Mouse (Mus musculus) urinary bladder, postnatal 4 days (tissue): ENCODE measurements around the gene Nckap5.

Experiments used
- DNase-seq, 2 experiments: peaks; one replicate each; pipeline ENCODE4 v3.0.0; 2021 to 2022; ENCODE audit warnings: low spot score in 2 of 2

Nckap5 gene

DNA sequence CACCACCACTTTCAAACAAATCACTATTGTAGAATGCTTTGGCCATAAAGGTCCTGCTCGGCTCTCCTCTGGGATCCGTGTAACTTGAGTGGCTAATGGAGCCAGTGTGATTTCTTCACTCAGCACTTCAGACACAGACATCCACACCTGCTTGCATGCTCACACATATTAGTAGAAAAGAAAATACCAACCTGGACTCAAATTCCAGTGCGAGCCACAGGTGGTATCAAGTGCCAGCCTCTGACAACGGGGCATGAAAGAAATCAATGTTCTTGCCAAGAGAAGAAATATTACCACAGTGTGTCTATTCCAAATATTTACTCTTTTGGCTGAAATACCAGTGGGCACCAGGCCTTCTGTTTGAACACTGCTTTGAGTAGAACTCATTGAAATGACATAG, 208.6 kb downstream of the Nckap5 start:
- no peak for DNase-seq

DNA sequence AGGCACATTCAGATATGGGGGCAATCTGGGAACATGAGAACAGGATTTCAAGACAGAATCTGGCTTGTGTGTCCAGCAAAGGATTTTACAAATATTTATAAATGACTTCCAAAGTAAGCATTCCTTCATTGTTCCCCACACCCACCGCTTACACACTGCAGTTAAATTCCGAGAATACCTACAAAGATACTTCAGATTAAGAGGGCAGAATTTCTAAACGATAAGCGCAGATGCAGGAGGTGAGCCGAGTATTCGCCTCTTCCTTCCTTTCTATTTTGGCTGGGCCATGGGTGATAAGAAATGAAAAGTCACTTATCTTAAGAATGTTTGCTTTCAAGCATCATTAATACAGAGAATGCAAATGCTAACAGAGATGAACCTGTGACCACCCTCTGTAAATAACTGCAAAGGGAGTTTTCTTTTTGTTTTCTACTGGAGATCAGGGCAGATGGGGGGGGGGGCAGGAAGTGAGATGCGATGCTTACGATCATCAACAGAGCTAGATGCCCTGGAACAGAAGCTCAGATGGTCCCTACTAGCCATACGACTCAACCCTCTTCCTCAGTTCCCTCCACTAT, 213.0 kb downstream of the Nckap5 start:
- DNase-seq: no peak

GRCm38 (mm10) chr1:126616964-126617363, 213.6 kb downstream of the Nckap5 start:
- DNase-seq: no peak

- no peak for DNase-seq
Observed at GRCm38 (mm10) chr1:126612916-126613315, 217.7 kb downstream of the Nckap5 start.

DNA sequence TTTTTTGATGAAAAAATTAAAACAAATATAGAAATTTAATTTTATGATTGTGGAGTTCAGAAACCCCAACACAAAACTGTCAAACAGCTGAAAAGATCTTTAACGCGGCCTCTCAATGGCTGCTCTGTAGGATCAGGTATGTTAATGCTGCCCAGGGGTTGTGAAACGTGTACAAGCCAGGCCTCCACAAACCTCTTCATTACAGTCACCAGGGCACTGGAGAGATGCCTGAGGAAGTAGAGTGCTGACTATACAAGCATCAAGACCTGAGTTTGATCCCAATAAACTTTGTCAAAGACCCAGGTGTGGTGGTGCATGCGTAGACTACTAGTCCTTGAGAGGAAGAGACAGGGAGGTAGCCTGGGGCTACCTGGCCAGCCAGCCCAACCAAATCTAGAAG, 222.0 kb downstream of the Nckap5 start:
- no peak for DNase-seq

- DNase-seq: no peak
Observed at GRCm38 (mm10) chr1:126606189-126607080, 224.2 kb downstream of the Nckap5 start.

- DNase-seq: no peak
Observed at GRCm38 (mm10) chr1:126604551-126604950, 226.0 kb downstream of the Nckap5 start.

DNA sequence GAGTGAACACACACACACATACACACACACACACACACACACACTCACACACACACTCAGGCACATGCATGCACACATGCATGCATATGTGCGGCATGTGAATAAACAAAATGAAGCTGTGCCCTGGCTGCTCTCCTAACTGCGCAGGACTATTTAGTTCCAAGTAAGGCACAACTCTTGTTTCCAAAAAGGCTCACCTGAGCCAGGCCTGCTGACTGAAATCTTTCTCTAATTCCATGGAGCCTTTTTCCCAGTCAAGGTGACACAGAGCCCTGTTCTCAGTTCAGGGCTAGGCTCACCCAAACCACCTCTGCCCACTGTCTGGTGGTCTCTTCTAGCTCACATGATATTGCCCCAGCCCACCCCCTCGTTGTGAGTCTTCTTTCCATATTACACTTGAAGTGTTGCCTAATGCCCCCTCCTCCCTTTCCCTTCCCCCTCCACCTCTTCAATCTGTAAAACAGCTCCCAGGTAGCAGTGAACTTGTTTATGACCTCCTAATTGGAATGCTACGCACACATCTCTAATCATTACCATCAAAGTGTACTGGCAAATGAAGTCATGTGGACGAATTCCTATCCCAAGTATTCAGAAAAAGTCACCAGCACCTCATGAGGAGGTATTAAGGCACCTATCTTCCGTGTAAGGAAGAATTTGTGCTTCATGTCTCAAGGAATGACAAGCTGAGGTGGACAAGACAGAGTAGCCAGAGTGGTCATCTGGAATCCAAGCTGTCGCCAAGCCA, 226.7 kb downstream of the Nckap5 start:
- no peak for DNase-seq

- no peak for DNase-seq
Observed at GRCm38 (mm10) chr1:126600596-126600995, 230.0 kb downstream of the Nckap5 start.

- DNase-seq: peak in 1 of 2 experiments; percentile 22
Observed at GRCm38 (mm10) chr1:126597376-126597775, 233.2 kb downstream of the Nckap5 start.

DNA sequence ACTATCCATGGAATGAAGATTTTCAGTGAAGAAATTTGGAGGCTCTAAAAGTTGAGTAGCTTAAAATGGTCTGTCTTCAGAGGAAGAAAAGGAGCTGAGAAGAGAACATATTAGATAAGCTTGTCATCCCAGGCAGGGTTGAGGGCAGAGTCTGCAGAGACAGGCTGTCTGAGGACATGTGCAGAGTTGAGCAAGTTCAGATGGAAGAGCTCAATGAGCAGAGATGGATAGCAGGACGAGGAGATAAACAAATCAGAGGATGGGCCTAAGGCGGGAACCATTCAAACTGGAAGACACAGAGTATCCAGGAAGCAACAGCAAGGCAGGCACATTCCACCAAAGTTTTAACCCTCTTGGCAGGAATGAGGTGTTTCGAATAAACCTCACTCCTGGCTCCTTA, 235.8 kb downstream of the Nckap5 start:
- no peak for DNase-seq

GRCm38 (mm10) chr1:126593044-126593805, 237.4 kb downstream of the Nckap5 start:
- DNase-seq: peak; percentile 45 to 66

DNA sequence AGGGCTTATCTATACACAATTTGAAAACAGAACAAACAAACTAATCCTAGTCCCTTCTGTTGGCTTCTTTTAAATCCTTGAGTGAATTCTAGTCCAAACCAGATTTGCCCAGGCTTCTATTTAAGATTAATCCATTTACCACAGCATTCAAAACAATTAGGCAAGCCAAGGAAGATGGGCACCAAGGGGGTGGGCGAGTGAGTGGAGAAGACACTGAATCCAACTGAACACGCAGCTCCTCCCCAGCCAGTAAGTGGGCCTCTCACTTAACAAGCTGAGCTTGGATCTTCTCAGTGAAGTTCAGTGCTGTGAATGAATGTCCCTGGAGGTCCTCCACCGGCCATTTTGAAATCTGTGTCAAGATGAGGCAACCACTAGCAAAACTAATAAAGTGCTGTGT, 239.7 kb downstream of the Nckap5 start:
- DNase-seq: no peak

GRCm38 (mm10) chr1:126578163-126578562, 252.4 kb downstream of the Nckap5 start:
- DNase-seq: no peak

- no peak for DNase-seq
Observed at GRCm38 (mm10) chr1:126574295-126574694, 256.3 kb downstream of the Nckap5 start.

GRCm38 (mm10) chr1:126573714-126574113, 256.9 kb downstream of the Nckap5 start:
- DNase-seq: no peak

DNA sequence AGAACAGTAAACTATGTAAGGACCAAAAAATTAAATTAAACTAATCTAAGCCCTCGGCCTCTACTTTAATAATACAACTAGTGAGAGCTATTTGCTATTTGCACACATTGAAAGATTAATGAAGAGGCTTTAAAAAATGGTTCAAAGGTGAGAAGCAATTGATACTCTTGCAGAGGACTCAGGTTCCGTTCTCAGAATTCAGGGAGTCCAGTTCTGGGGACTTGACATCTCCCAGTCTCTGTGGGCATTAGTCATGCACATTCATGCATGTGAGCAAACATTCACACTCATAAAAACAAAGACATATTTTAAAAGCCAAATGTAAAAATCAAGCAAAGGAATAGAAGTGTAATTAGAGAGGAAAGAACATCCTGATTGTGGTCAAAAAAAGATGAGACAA, 257.5 kb downstream of the Nckap5 start:
- no peak for DNase-seq

DNA sequence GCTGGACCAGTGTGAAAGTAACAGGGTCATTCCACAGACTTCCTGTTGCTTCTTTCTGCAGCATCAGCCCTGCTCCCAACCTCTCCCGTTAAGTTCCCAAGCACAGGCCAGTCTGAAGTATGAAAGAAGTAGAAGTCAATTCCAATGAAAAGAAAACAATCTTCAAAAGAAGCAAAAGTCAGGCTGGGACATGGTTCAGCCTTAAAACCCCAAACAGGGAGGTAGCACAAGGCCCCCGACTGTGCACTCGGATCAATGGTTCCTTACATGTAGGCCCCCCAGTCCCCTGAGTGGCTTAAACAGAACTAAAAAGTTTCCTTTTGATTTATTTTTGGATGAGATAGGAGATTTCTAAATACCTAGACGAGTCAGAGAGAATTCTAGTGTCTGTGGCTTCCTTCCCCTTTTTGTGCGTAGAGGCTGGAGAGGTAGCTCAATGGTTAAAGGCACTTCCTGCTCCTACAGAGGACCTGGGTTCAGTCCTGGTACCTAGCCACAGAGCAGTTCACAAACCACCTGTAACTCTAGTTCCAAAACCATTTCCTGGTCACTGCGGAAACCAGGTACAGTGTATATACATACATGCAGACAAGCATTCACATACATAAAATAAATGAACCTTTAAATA, 260.9 kb downstream of the Nckap5 start:
- no peak for DNase-seq

- no peak for DNase-seq
Observed at GRCm38 (mm10) chr1:126568520-126569197, 261.9 kb downstream of the Nckap5 start.

GRCm38 (mm10) chr1:126565151-126565725, 265.4 kb downstream of the Nckap5 start:
- no peak for DNase-seq
